Mouse (Mus musculus): ENCODE measurements around the gene Ccr6.

DNA sequence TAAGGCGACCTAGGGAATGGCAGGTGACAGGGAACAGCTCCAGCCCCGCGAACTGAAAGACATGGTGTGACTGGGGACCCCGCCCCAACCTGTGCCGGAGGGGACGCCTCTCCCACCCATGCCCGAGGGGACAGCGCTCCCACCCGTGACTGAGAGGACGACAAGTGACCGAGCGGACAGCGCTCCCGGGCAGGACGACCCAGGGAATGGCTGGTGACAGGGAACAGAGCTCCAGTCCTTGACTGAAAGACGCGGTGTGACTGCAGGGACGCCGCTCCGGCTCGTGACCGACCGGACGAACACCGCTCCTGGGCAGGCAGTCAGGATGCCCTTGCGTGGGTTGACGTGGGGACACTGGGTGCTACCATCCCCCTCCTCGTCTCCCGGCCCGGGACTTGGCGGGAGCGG, 48.4 kb downstream of the Ccr6 start:
- no peak for TF ChIP-seq HCFC1 (IDR thresholded peaks at IDR 0.05; ENCODE audit: borderline replicate concordance, insufficient read depth, low read length)
- no peak for TF ChIP-seq ZNF384 (IDR thresholded peaks at IDR 0.05; ENCODE audit: low read depth, low read length)
- no peak for TF ChIP-seq MAFK (IDR thresholded peaks at IDR 0.05; ENCODE audit: insufficient read depth, low read depth, low read length)
- TF ChIP-seq ZC3H11A (IDR thresholded peaks at IDR 0.05; ENCODE audit: borderline replicate concordance, low read depth, low read length), result no peak
- TF ChIP-seq CHD2 (IDR thresholded peaks at IDR 0.05; ENCODE audit: low read depth, low read length), result no peak
